Mouse (Mus musculus): Measurements from ENCODE around the gene Cmtr1. TPM values are rescaled to one million over a fixed set of nuclear protein-coding genes. Genes with fewer than 3 reads are reported as not detected.
A peak's percentile ranks its signal among the peaks of the same experiment; 100 is the strongest.

The Cmtr1 gene
- polyA plus RNA-seq, 1 experiment from 2014 or later: 48.7 TPM

DNA sequence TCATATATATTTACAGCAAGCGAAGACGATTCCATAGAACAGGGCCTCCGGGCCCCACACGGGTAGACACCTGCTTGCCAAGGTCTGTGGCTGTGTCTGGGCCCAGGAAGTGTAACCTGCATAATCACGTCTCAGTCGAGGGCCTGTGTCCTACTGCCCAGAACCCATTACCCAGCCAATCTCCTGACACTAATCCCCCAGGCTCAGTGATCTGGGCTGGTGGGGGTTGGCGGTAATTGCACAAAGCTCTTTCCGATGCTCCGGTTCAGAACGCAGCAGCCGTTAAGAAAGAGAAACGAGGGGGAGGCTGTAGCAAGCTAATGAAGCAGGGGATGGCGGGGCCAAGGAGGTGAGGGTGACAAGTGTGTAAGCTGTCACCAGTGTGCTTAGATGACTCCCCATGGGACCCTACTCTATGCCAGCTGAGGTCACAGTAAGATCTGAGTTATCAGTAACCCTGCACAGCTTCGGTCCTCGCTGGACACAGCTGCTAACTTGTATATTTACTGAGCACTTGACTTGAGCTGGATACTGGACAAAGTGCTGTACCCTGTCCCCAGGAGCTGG, 76.1 kb downstream of the Cmtr1 start:
- no peaks in the 10 kb centered on the region for H3K9me3 ChIP-seq (ENCODE audit: control insufficient read depth, low read length)
- 59% methylated on average over 15 of the region's 15 CpGs for WGBS
- no peak for TF ChIP-seq CTCF (IDR thresholded peaks at IDR 0.05; ENCODE audit: low read depth)
- TF ChIP-seq EP300 (optimal IDR thresholded peaks at IDR 0.05): no peak
- H3K36me3 ChIP-seq (ENCODE audit: control insufficient read depth, insufficient read depth, low read length): no peaks in the 10 kb centered on the region
- H3K4me2 ChIP-seq (replicated peaks; ENCODE audit: low read depth): no peak overlapping the region
- DNase-seq (ENCODE audit: low spot score) (no peak), ATAC-seq (ENCODE audit: low FRiP score, low TSS enrichment) (no peak)
- no peak overlapping the region for H3K9ac ChIP-seq (ENCODE audit: low read length)
- no peak overlapping the region for H3K27ac ChIP-seq (replicated peaks)
- H3K4me1 ChIP-seq (replicated peaks; ENCODE audit: control insufficient read depth, insufficient read depth): no peaks in the 10 kb centered on the region
- no peaks in the 10 kb centered on the region for H3K27me3 ChIP-seq (ENCODE audit: control insufficient read depth, insufficient read depth, low read length)
- no peak overlapping the region for H3K4me3 ChIP-seq (ENCODE audit: low read depth, low read length)

DNA sequence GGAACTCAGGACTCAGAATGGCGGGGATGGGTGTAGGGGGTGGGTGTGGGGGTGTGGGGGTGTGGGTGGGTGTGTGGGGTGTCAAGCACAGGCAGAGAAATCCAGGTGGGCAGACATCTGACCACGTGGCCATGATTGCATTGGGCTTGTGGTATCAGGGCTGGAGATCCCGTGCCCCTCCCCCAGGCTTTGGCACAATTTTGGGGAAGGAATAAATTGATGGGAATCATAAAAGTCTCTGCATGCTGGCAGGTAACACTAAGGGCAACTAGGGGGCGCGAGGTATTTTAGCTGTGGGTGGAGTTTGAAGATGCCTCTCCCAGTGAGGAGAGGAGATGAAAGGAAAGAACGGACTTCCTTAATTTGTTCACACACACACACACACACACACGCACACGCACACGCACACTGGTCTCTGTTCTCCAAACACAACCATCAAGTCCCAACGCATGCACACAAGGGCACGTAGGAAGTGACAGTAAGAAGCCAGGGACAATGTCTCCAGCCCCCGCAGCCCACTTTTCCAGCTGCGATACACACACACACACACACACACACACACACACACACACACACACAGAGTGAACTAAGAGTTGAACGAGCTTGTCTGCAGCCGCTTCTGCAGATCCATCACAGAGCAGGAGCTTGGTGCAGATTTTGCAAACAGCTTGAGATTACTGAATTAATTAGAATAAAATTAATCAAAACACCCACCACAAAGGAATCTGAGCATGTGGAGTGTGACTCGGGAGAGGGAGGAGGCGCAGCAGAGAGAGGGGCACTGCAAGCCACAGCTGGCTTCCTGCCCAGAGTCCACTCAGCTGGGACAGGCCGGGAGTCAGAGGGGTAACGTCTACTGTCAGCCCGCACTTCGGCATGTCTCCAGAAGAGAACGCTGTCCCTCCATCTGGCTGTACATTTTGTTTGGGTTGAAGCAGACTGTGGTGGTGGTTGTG, 77.7 kb downstream of the Cmtr1 start:
- Histone ChIP-seq H3K9me3 (ENCODE audit: control insufficient read depth, low read length) (no peaks in the 10 kb centered on the region), H3K9ac (ENCODE audit: low read length) (no peak overlapping the region), H3K4me2 (replicated peaks; ENCODE audit: low read depth) (0 out of 2 replicates have a peak overlapping the region, but pooled peaks have one; percentile 23), H3K4me1 (replicated peaks; ENCODE audit: control insufficient read depth, insufficient read depth) (no peaks in the 10 kb centered on the region), H3K27ac (replicated peaks) (no peak overlapping the region), H3K36me3 (ENCODE audit: control insufficient read depth, insufficient read depth, low read length) (no peaks in the 10 kb centered on the region), H3K27me3 (ENCODE audit: control insufficient read depth, insufficient read depth, low read length) (no peaks in the 10 kb centered on the region), H3K4me3 (ENCODE audit: low read depth, low read length) (no peak overlapping the region)
- DNase-seq (ENCODE audit: low spot score) (peak; percentile 37), ATAC-seq (ENCODE audit: low FRiP score, low TSS enrichment) (no peak; the same call in 1 of the 2 replicates)
- WGBS: 23% methylated on average over 22 of the region's 22 CpGs
- TF ChIP-seq EP300 (optimal IDR thresholded peaks at IDR 0.05) (no peak), CTCF (IDR thresholded peaks at IDR 0.05; ENCODE audit: low read depth) (peak; percentile 61)

DNA sequence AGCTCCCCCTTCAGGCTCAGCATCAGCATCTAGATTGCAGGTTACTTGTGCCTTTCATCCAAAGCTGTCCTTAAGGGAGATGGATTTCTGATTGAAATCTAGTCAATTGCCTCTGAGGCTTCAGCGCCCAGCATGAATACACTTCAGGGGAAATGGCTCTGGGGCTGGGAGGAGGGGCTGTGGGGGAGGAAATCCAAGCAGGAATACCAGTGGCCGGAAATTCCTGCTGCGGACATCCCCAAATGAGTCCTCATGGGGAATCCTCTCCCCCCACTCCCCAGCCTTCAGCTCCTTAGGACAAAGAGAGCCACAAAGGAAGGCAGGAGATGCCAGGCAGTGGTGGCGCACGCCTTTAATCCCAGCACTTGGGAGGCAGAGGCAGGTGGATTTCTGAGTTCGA, 87.1 kb downstream of the Cmtr1 start:
- no peaks in the 10 kb centered on the region for H3K4me1 ChIP-seq (replicated peaks; ENCODE audit: control insufficient read depth, insufficient read depth)
- WGBS: 60% methylated on average over 5 of the region's 6 CpGs
- ATAC-seq (ENCODE audit: low FRiP score, low TSS enrichment) (no peak), DNase-seq (ENCODE audit: low spot score) (no peak)
- no peaks in the 10 kb centered on the region for H3K36me3 ChIP-seq (ENCODE audit: control insufficient read depth, insufficient read depth, low read length)
- no peak overlapping the region for H3K4me3 ChIP-seq (ENCODE audit: low read depth, low read length)
- H3K4me2 ChIP-seq (replicated peaks; ENCODE audit: low read depth): no peak overlapping the region
- TF ChIP-seq EP300 (optimal IDR thresholded peaks at IDR 0.05) (no peak), CTCF (IDR thresholded peaks at IDR 0.05; ENCODE audit: low read depth) (no peak)
- no peak overlapping the region for H3K27ac ChIP-seq (replicated peaks)
- no peaks in the 10 kb centered on the region for H3K9me3 ChIP-seq (ENCODE audit: control insufficient read depth, low read length)
- no peak overlapping the region for H3K9ac ChIP-seq (ENCODE audit: low read length)
- H3K27me3 ChIP-seq (ENCODE audit: control insufficient read depth, insufficient read depth, low read length): no peaks in the 10 kb centered on the region

DNA sequence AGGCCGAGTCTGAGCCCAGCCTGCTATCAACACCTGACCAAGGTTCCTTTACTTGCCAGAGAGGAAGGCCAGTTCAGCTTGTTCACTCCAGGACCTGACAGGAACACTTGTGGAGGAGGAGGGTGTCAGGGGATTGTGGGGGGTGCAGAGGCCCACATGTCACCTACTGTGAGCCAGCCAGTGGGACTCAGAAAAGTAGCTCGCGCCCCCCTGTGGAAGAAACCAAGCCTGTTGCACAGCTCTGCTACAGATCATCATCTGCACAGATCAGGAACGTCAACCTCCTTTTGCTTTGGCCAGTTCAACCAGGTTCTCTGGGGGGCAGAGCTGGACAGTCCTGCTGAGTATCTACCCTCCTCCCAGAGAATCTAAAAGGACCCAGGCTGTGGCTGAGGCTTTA, 94.1 kb downstream of the Cmtr1 start:
- Histone ChIP-seq H3K9me3 (ENCODE audit: control insufficient read depth, low read length) (no peaks in the 10 kb centered on the region), H3K4me2 (replicated peaks; ENCODE audit: low read depth) (no peak overlapping the region), H3K27ac (replicated peaks) (no peak overlapping the region), H3K4me3 (ENCODE audit: low read depth, low read length) (no peak overlapping the region), H3K27me3 (ENCODE audit: control insufficient read depth, insufficient read depth, low read length) (no peaks in the 10 kb centered on the region), H3K9ac (ENCODE audit: low read length) (no peak overlapping the region), H3K4me1 (replicated peaks; ENCODE audit: control insufficient read depth, insufficient read depth) (no peaks in the 10 kb centered on the region), H3K36me3 (ENCODE audit: control insufficient read depth, insufficient read depth, low read length) (no peaks in the 10 kb centered on the region)
- 60% methylated on average over 4 of the region's 4 CpGs for WGBS
- TF ChIP-seq CTCF (IDR thresholded peaks at IDR 0.05; ENCODE audit: low read depth): 0 out of 2 replicates have a peak, but pooled peaks have one; percentile 20
- TF ChIP-seq EP300 (optimal IDR thresholded peaks at IDR 0.05): no peak
- DNase-seq (ENCODE audit: low spot score) (no peak), ATAC-seq (ENCODE audit: low FRiP score, low TSS enrichment) (no peak)

Other genes with a start within 250 kb of the Cmtr1 start
- 28.6 and 32.8 TPM in 2 replicates for gene Pim1, start 169.8 kb upstream of the Cmtr1 start, polyA plus RNA-seq (2015; fragmentation: Nextera tagmentation; extraction: Ambion mirVana)
- gene Gm17657, start 111.0 kb upstream of the Cmtr1 start, polyA plus RNA-seq (2015; fragmentation: Nextera tagmentation; extraction: Ambion mirVana): not detected in 2 replicates
- 6.9 and 7.8 TPM in 2 replicates for gene Tbc1d22b, start 110.8 kb upstream of the Cmtr1 start, polyA plus RNA-seq (2015; fragmentation: Nextera tagmentation; extraction: Ambion mirVana)
- 0.22 and 0.42 TPM in 2 replicates for gene Tmem217, start 108.2 kb upstream of the Cmtr1 start, polyA plus RNA-seq (2015; fragmentation: Nextera tagmentation; extraction: Ambion mirVana)
- 32.6 and 34.4 TPM in 2 replicates for gene Rnf8, start 45.8 kb upstream of the Cmtr1 start, polyA plus RNA-seq (2015; fragmentation: Nextera tagmentation; extraction: Ambion mirVana)
- gene Gm28043, start 45.7 kb upstream of the Cmtr1 start, polyA plus RNA-seq (2015; fragmentation: Nextera tagmentation; extraction: Ambion mirVana): 1.1 TPM in 2 replicates
- 7.6 and 8.6 TPM in 2 replicates for gene Ccdc167, start 56.4 kb downstream of the Cmtr1 start, polyA plus RNA-seq (2015; fragmentation: Nextera tagmentation; extraction: Ambion mirVana)

Data from stomach, postnatal 0 days (tissue).